Mouse (Mus musculus) forebrain, embryonic 13.5 days (tissue): Measurements from ENCODE around the gene Supt20. TPM values are rescaled to one million over a fixed set of nuclear protein-coding genes. Genes with fewer than 3 reads are reported as not detected.
"Not testable (repeated sequence)": the region's sequence is repeated elsewhere in the genome, so short reads cannot be mapped to it uniquely, and the experiment has no call there.

Experiments used
- ATAC-seq: fragments of 200-750 bp; cut with Nextera tagmentation; 2 replicates; pipeline ENCODE4 v1.8.0; 2017
- H3K27ac ChIP-seq: fragments of 300-500 bp; sonication (generic); 2 replicates; pipeline ENCODE4 v1.5.1; 2015; ENCODE audit warnings: inconsistent platforms, mild to moderate bottlenecking, moderate library complexity
- H3K27me3 ChIP-seq: fragments of 300-500 bp; sonication (generic); 2 replicates; pipeline ENCODE4 v1.6.1; 2015; ENCODE audit warnings: mild to moderate bottlenecking, inconsistent platforms
- H3K36me3 ChIP-seq: fragments of 300-500 bp; sonication (generic); 2 replicates; pipeline ENCODE4 v1.6.1; 2015; ENCODE audit warnings: mild to moderate bottlenecking, inconsistent platforms; ENCODE audit not compliant: poor library complexity, severe bottlenecking
- H3K4me1 ChIP-seq: fragments of 300-500 bp; sonication (generic); 2 replicates; pipeline ENCODE4 v1.6.1; 2015; ENCODE audit warnings: inconsistent platforms
- H3K4me2 ChIP-seq: fragments of 300-500 bp; sonication (generic); 2 replicates; pipeline ENCODE4 v1.6.1; 2015; ENCODE audit warnings: inconsistent platforms, mild to moderate bottlenecking, moderate library complexity
- H3K4me3 ChIP-seq: fragments of 300-500 bp; sonication (generic); 2 replicates; pipeline ENCODE4 v1.5.1; 2015; ENCODE audit warnings: mild to moderate bottlenecking, inconsistent platforms
- H3K9ac ChIP-seq: fragments of 300-500 bp; sonication (generic); 2 replicates; pipeline ENCODE4 v1.6.1; 2015; ENCODE audit warnings: mild to moderate bottlenecking, inconsistent platforms
- H3K9me3 ChIP-seq: fragments of 300-500 bp; sonication (generic); replicated peaks from 2 replicates; pipeline ENCODE4 v1.6.1; 2016; ENCODE audit warnings: inconsistent platforms
- WGBS: fragments of 180-500 bp; shearing (Covaris S2); methylation state at CpG from one replicate; pipeline ENCODE4 v1.1.7; 2015; 5-methylcytosine and 5-hydroxymethylcytosine counted together
- polyA plus RNA-seq: library from polyadenylated mRNA; unstranded; fragments of >200 nt; fragmentation: Nextera tagmentation; extraction: Ambion mirVana; gene quantifications from 2 replicates; pipeline ENCODE4 v1.2.1, GENCODE M21; 2015

Gene Supt20
- polyA plus RNA-seq, 1 experiment from 2014 or later, result 100.0 TPM

- Histone ChIP-seq H3K27me3 (no peaks in the 10 kb centered on the region), H3K36me3 (no peaks in the 10 kb centered on the region), H3K4me1 (no peaks in the 10 kb centered on the region), H3K4me3 (no peak overlapping the region), H3K9me3 (no peaks in the 10 kb centered on the region), H3K4me2 (no peak overlapping the region), H3K9ac (no peak overlapping the region), H3K27ac (no peak overlapping the region)
- WGBS, result 79% methylated on average over 18 of the region's 18 CpGs
- no peak; the same call in 1 of the 2 replicates for ATAC-seq
These were observed 71.8 kb downstream of the Supt20 start for GRCm38 (mm10) chr3:54764418-54764817.

DNA sequence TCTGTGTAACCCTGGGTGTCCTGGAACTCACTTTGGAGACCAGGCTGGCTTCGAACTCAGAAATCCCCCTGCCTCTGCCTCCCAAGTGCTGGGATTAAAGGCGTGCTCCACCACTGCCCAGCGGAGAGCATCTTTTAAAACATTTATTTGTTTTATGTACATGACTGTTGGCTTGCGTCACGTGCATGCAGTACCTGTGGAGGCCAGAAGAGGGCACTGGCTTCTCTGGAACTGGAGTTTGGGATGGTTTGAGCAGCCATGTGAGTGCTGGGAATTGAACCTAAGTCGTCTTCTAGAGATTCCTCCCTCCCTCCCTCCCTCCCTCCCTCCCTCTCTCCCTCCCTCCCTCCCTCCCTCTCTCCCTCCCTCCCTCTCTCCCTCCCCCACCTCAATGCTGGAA is 72.9 kb downstream of the Supt20 start:
- H3K27me3 ChIP-seq, H3K4me2 ChIP-seq, ATAC-seq, H3K9ac ChIP-seq, H3K27ac ChIP-seq, H3K4me3 ChIP-seq, H3K4me1 ChIP-seq, H3K9me3 ChIP-seq, H3K36me3 ChIP-seq: not testable (repeated sequence)
- 91% methylated on average over 6 of the region's 6 CpGs for WGBS

DNA sequence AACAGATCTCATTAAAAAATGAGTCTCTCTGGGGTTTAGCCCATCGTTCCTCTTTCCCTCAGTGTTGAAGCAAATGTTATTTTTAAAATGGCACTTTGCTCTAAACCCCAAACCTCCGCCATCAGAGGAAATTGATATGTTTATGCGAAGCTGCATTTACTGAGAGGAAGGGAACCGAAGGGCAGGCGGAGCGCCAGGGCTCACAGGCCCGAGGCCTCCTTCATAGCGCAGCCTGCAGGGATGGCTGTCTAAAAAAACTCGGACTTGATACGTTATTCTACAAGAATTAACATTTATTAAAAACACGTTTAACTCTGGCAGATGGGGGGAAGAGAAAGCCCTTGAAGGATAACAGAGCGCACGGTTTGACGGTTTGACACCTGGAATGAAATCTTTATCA is 73.4 kb downstream of the Supt20 start:
- no peak for ATAC-seq
- H3K9me3 ChIP-seq, result no peaks in the 10 kb centered on the region
- no peak overlapping the region for H3K27ac ChIP-seq
- H3K27me3 ChIP-seq, result no peaks in the 10 kb centered on the region
- no peak overlapping the region for H3K4me2 ChIP-seq
- no peaks in the 10 kb centered on the region for H3K36me3 ChIP-seq
- H3K4me1 ChIP-seq, result no peaks in the 10 kb centered on the region
- no peak overlapping the region for H3K9ac ChIP-seq
- 88% methylated on average over 14 of the region's 14 CpGs for WGBS
- H3K4me3 ChIP-seq, result no peak overlapping the region

GRCm38 (mm10) chr3:54766811-54767210 is 74.2 kb downstream of the Supt20 start:
- H3K9ac ChIP-seq, result no peak overlapping the region
- no peak overlapping the region for H3K4me3 ChIP-seq
- ATAC-seq, result no peak
- 88% methylated on average over 5 of the region's 5 CpGs for WGBS
- no peak overlapping the region for H3K27ac ChIP-seq
- H3K27me3 ChIP-seq, result no peaks in the 10 kb centered on the region
- H3K9me3 ChIP-seq, result no peaks in the 10 kb centered on the region
- H3K4me1 ChIP-seq, result no peaks in the 10 kb centered on the region
- H3K4me2 ChIP-seq, result no peak overlapping the region
- H3K36me3 ChIP-seq, result no peaks in the 10 kb centered on the region

- no peak overlapping the region for H3K4me2 ChIP-seq
- no peak for ATAC-seq
- H3K9me3 ChIP-seq, result 0 out of 2 replicates have a peak, but pooled peaks cover 1% of the 10 kb centered on the region
- no peak overlapping the region for H3K4me3 ChIP-seq
- no peaks in the 10 kb centered on the region for H3K27me3 ChIP-seq
- no peak overlapping the region for H3K27ac ChIP-seq
- WGBS, result 88% methylated on average over 8 of the region's 8 CpGs
- no peaks in the 10 kb centered on the region for H3K36me3 ChIP-seq
- no peak overlapping the region for H3K9ac ChIP-seq
- H3K4me1 ChIP-seq, result no peaks in the 10 kb centered on the region
These were observed 76.0 kb downstream of the Supt20 start for GRCm38 (mm10) chr3:54768592-54768991.

DNA sequence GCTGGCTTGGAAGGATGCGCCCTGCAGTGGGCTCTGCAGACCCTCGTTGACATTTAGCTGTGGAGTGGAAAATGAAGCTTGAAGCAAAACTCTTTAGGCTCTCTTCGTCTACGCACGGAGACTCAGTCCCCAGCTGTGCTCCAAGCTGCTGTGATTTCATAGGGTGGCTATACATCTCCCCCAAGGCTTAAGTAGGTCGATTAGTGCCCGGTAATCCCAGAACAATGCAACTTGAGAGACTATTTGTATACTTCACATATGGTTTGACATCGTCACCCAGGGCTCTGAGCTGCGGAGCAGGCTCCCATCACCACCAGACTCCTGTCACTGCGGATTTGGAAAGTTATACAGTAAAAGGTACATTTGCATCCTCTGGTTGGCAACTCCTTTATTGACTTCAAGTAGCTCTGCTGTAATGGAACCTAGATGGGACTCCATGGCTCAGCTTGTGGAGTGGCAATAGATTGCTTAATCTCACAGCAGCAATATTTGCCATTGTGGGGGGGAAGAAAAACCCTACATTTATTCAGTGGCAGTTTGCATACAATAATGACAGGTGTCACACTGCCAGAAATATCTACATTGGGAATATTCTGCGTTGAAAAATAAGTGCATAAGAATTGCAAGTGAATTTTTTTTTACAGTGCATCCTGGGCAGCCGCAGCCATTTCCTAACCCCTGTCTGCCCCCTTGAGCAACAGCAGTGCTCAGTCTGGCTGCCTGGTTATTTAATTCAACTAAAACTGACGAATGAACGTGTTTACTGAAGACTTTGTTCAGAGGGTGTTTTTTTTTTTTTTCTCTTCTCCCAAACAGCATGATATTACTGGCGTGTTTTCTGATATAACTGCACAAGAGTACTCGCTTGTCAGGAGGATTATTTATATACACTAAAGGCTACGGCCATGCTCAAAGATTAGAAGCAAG is 77.0 kb downstream of the Supt20 start:
- no peak for ATAC-seq
- Histone ChIP-seq H3K4me1 (no peaks in the 10 kb centered on the region), H3K9ac (no peak overlapping the region), H3K27me3 (no peaks in the 10 kb centered on the region), H3K27ac (no peak overlapping the region), H3K36me3 (no peaks in the 10 kb centered on the region), H3K4me3 (no peak overlapping the region), H3K4me2 (no peak overlapping the region), H3K9me3 (0 out of 2 replicates have a peak, but pooled peaks cover 3% of the 10 kb centered on the region)
- WGBS, result 56% methylated on average over 17 of the region's 17 CpGs

DNA sequence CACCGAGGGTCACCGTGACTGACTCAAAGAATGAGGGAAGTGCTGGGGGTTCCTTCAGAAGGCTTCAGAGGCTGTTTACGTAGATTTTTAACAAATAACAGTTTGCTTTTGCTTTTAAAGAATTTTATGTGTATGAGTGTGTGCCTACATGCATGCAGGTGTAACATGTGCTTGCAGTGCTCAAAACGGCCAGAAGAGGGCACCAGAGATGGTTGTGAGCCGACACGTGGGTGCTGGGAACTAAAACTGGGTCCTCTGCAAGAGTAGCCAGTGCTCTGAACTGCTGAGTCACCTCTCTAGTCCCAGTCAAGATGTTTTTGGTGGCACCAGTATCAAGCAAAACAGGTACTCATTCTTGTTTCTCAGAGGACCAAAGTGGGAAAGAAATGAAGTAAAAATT is 81.0 kb downstream of the Supt20 start:
- no peak for ATAC-seq
- Histone ChIP-seq H3K36me3 (no peaks in the 10 kb centered on the region), H3K9me3 (0 out of 2 replicates have a peak, but pooled peaks cover 3% of the 10 kb centered on the region), H3K27me3 (no peaks in the 10 kb centered on the region), H3K4me1 (no peaks in the 10 kb centered on the region), H3K9ac (no peak overlapping the region), H3K4me2 (no peak overlapping the region), H3K27ac (no peak overlapping the region), H3K4me3 (no peak overlapping the region)
- WGBS, result 88% methylated on average over 6 of the region's 6 CpGs

DNA sequence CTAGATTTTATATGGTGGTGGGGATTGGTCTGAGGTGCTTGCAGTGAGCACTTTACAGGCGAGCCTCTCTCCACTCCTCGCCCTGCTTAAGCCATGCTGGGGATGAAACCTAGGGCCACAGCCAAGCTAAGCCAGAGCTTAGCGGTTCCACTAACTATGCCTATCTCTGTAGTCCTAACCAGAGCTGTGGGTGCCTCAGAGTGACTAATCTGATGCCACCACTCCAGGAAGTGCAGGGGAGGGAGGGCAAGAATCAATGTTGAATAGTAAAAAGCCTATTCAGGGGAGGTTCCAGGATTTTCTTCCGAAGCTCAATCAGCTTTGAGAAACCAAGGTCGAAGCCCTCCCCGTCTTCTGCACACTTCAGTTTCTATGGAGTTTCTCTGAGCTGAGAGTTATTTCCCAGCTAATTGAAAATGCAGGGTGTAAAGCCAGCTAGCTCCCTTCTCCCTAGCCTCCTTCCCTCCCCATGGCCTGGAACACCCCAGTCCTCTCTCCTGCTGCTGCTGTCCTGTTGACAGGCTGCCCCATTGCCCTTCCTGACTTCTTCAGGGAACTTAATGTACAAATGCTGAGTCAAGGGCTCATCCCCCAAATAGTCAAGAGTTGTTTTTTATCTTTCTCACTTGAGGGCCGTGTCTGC is 83.5 kb downstream of the Supt20 start:
- 63% methylated on average over 7 of the region's 7 CpGs for WGBS
- Histone ChIP-seq H3K9ac (no peak overlapping the region), H3K36me3 (no peaks in the 10 kb centered on the region), H3K4me3 (no peak overlapping the region), H3K9me3 (0 out of 2 replicates have a peak, but pooled peaks cover 3% of the 10 kb centered on the region), H3K4me1 (no peaks in the 10 kb centered on the region), H3K27ac (no peak overlapping the region), H3K4me2 (no peak overlapping the region), H3K27me3 (no peaks in the 10 kb centered on the region)
- ATAC-seq, result no peak

Other genes starting within 250 kb of the Supt20 start
- 0.72 TPM in 1 of 2 replicates, not detected in the other for gene Gm21958, start 21.5 kb downstream of the Supt20 start, polyA plus RNA-seq
- gene Exosc8, start 42.6 kb downstream of the Supt20 start, polyA plus RNA-seq, result 117 and 121 TPM in 2 replicates
- 44.7 and 45.4 TPM in 2 replicates for gene Alg5, start 42.7 kb downstream of the Supt20 start, polyA plus RNA-seq
- 0.05 and 0.15 TPM in 2 replicates for gene Smad9, start 62.8 kb downstream of the Supt20 start, polyA plus RNA-seq
- gene Rfxap, start 115.0 kb downstream of the Supt20 start, polyA plus RNA-seq, result 29.5 and 35.8 TPM in 2 replicates
- gene Sertm1, start 223.1 kb downstream of the Supt20 start, polyA plus RNA-seq, result 0.84 and 0.94 TPM in 2 replicates